Mouse (Mus musculus) heart, embryonic 14.5 days (tissue): Measurements from ENCODE around the gene Agtrap. TPM values are rescaled to one million over a fixed set of nuclear protein-coding genes. Genes with fewer than 3 reads are reported as not detected.
A peak's percentile ranks its signal among the peaks of the same experiment; 100 is the strongest.

ENCODE experiments used
- ATAC-seq: fragments of 200-750 bp; cut with Nextera tagmentation; 2 replicates; pipeline ENCODE4 v1.8.0; 2017; ENCODE audit warnings: low read depth, moderate TSS enrichment; ENCODE audit not compliant: insufficient number of reproducible peaks, insufficient read depth, low FRiP score
- H3K27ac ChIP-seq, 2 experiments: fragments of 200-500 bp in 1 of 2; fragments of 300-500 bp in 1 of 2; sonication (generic) in 1 of 2; replicated peaks in 1 of 2; 2 replicates each; pipeline ENCODE4 v1.5.1; 2012 to 2014; ENCODE audit warnings: low read depth in 2 of 2, low read length in 2 of 2, control low read depth in 1 of 2, mild to moderate bottlenecking in 1 of 2, mixed read lengths in 1 of 2; ENCODE audit not compliant: control insufficient read depth in 1 of 2, insufficient read depth in 1 of 2
- H3K27me3 ChIP-seq: fragments of 300-500 bp; sonication (generic); 2 replicates; pipeline ENCODE4 v1.6.1; 2014; ENCODE audit warnings: mild to moderate bottlenecking, low read length, control low read depth; ENCODE audit not compliant: control insufficient read depth, insufficient read depth
- H3K36me3 ChIP-seq: fragments of 300-500 bp; sonication (generic); 2 replicates; pipeline ENCODE4 v1.6.1; 2014; ENCODE audit warnings: mild to moderate bottlenecking, control low read depth, low read length, mixed read lengths; ENCODE audit not compliant: control insufficient read depth, insufficient read depth
- H3K4me1 ChIP-seq, 2 experiments: fragments of 200-500 bp in 1 of 2; fragments of 300-500 bp in 1 of 2; sonication (generic) in 1 of 2; 2 replicates each; pipeline ENCODE4 v1.6.1; 2012 to 2014; ENCODE audit warnings: low read length in 2 of 2, control low read depth in 1 of 2, mixed read lengths in 1 of 2; ENCODE audit not compliant: control insufficient read depth in 2 of 2, insufficient read depth in 2 of 2
- H3K4me2 ChIP-seq: fragments of 300-500 bp; sonication (generic); 2 replicates; pipeline ENCODE4 v1.6.1; 2014; ENCODE audit warnings: mild to moderate bottlenecking, low read length
- H3K4me3 ChIP-seq, 2 experiments: fragments of 200-500 bp in 1 of 2; fragments of 300-500 bp in 1 of 2; sonication (generic) in 1 of 2; 2 replicates each; pipeline ENCODE4 v1.5.1; 2012 to 2014; ENCODE audit warnings: low read length in 2 of 2, mild to moderate bottlenecking in 2 of 2, control low read depth in 1 of 2, low read depth in 1 of 2, moderate library complexity in 1 of 2; ENCODE audit not compliant: control insufficient read depth in 1 of 2, insufficient read depth in 1 of 2
- H3K9ac ChIP-seq: fragments of 300-500 bp; sonication (generic); 2 replicates; pipeline ENCODE4 v1.6.1; 2014; ENCODE audit warnings: mild to moderate bottlenecking, low read length
- H3K9me3 ChIP-seq: fragments of 300-500 bp; sonication (generic); 2 replicates; pipeline ENCODE4 v1.6.1; 2016; ENCODE audit warnings: low read length, control low read depth; ENCODE audit not compliant: control insufficient read depth
- WGBS: fragments of 180-500 bp; shearing (Covaris S2); extraction: QIAGEN DNeasy Blood & Tissue Kit; methylation state at CpG from one replicate; pipeline ENCODE4 v1.1.7; 2014; 5-methylcytosine and 5-hydroxymethylcytosine counted together
- polyA plus RNA-seq: library from polyadenylated mRNA; unstranded; fragments of >200 nt; fragmentation: Nextera tagmentation; extraction: Ambion mirVana; gene quantifications from 2 replicates; pipeline ENCODE4 v1.2.1, GENCODE M21; 2014

Gene Agtrap
- polyA plus RNA-seq, 1 experiment from 2014 or later, result 19.5 TPM

- no peaks in the 10 kb centered on the region for H3K9me3 ChIP-seq
- peaks cover 4 to 8% of the 10 kb centered on the region in 2 experiments; a peak in 2 of 4 replicates for H3K4me1 ChIP-seq
- H3K9ac ChIP-seq, result peak overlapping the region; percentile 64
- H3K36me3 ChIP-seq, result peaks cover 4% of the 10 kb centered on the region
- ATAC-seq, result no peak
- 0 out of 4 replicates have a peak overlapping the region, but pooled peaks of 1 of the 2 experiments have one; percentile 24 for H3K27ac ChIP-seq
- peak overlapping the region; percentile 34 to 41 for H3K4me3 ChIP-seq
- no peaks in the 10 kb centered on the region for H3K27me3 ChIP-seq
- 42% methylated on average over 17 of the region's 17 CpGs for WGBS
- peak overlapping the region; percentile 71 for H3K4me2 ChIP-seq
Measured at GRCm38 (mm10) chr4:148074521-148075189, 13.2 kb downstream of the Agtrap start.

GRCm38 (mm10) chr4:148071508-148071907 is 16.3 kb downstream of the Agtrap start:
- WGBS, result 64% methylated on average over 5 of the region's 5 CpGs
- no peak for ATAC-seq
- no peak overlapping the region for H3K9ac ChIP-seq

DNA sequence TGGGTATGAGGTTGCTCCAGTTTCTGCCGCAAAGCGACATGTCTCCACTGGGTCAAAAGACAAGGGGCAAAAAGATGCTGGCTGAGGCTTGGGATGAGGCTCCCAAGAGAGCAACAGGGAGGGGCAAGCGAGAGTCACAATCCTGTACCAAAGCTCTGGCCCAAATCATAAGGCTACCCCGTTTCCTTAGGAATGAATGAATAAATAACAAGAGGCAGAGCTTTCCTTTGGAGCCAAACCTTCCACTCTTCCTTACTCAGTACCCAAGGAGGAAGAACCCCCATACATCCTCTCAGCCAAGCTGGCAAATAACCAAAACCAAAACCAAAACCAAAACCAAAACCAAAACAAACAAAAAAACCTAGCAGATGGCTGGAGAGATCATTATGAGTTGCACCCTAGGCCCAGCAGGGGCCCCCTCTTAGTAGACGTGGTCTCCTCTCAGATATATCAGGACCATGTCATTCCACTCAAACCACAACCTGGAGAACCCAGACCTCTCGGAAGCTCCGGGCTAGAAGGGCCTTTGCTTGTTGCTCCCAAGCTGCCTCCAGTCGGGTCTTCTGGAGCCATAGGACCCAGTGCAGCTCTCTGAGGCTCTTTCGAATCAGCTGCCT is 18.1 kb downstream of the Agtrap start:
- Histone ChIP-seq H3K9me3 (no peaks in the 10 kb centered on the region), H3K27ac (no peak overlapping the region), H3K4me3 (no peak overlapping the region), H3K4me1 (peaks cover 9 to 15% of the 10 kb centered on the region in 2 experiments; a peak in 3 of 4 replicates), H3K27me3 (no peaks in the 10 kb centered on the region), H3K9ac (no peak overlapping the region), H3K4me2 (no peak overlapping the region), H3K36me3 (no peaks in the 10 kb centered on the region)
- no peak for ATAC-seq
- 74% methylated on average over 9 of the region's 9 CpGs for WGBS

More at GRCm38 (mm10) chr4:148071508-148071907, 16.3 kb downstream of the Agtrap start:
- Histone ChIP-seq H3K27me3 (no peaks in the 10 kb centered on the region), H3K9me3 (no peaks in the 10 kb centered on the region), H3K4me2 (no peak overlapping the region), H3K4me3 (no peak overlapping the region), H3K27ac (no peak overlapping the region), H3K4me1 (peaks cover 6 to 13% of the 10 kb centered on the region in 2 experiments; a peak in 2 of 4 replicates), H3K36me3 (no peaks in the 10 kb centered on the region)

DNA sequence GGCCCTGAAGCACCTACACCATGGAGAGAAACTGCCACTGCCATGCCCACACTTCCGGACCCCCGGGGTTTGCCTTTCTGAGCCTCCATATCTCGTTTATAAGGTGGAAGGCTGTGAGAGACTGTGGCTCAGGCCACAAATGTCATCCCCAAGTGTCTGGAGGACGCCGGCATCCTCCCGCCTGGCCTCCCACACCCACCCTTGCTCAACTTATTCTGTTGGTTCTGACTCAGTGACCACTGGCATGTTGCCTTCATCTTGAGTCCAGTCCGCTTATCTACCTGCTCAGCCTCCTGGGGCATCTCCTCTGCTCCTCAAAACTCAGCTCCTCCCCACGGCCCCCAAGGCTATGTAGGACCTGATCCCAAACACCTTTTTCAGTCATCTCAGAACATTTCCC is 20.5 kb downstream of the Agtrap start:
- Histone ChIP-seq H3K4me3 (no peak overlapping the region), H3K4me2 (no peak overlapping the region), H3K27ac (no peak overlapping the region), H3K9me3 (no peaks in the 10 kb centered on the region), H3K9ac (no peak overlapping the region), H3K36me3 (no peaks in the 10 kb centered on the region), H3K27me3 (no peaks in the 10 kb centered on the region), H3K4me1 (peaks cover 9 to 15% of the 10 kb centered on the region in 2 experiments; a peak in 3 of 4 replicates)
- no peak for ATAC-seq
- 90% methylated on average over 8 of the region's 8 CpGs for WGBS

GRCm38 (mm10) chr4:148066401-148066744 is 21.5 kb downstream of the Agtrap start:
- no peak for ATAC-seq
- H3K4me1 ChIP-seq, result peaks cover 9 to 15% of the 10 kb centered on the region in 2 experiments; a peak in 3 of 4 replicates
- no peak overlapping the region for H3K9ac ChIP-seq
- H3K27me3 ChIP-seq, result no peaks in the 10 kb centered on the region
- H3K27ac ChIP-seq, result no peak overlapping the region
- H3K4me2 ChIP-seq, result no peak overlapping the region
- H3K36me3 ChIP-seq, result no peaks in the 10 kb centered on the region
- WGBS, result 47% methylated on average over 9 of the region's 9 CpGs
- no peak overlapping the region for H3K4me3 ChIP-seq
- H3K9me3 ChIP-seq, result no peaks in the 10 kb centered on the region

- Histone ChIP-seq H3K9ac (no peak overlapping the region), H3K27me3 (no peaks in the 10 kb centered on the region), H3K9me3 (no peaks in the 10 kb centered on the region), H3K36me3 (no peaks in the 10 kb centered on the region), H3K27ac (no peak overlapping the region), H3K4me3 (no peak overlapping the region), H3K4me1 (peaks cover 9 to 15% of the 10 kb centered on the region in 2 experiments; a peak in 3 of 4 replicates), H3K4me2 (no peak overlapping the region)
- ATAC-seq, result no peak
- 54% methylated on average over 6 of the region's 6 CpGs for WGBS
Measured at GRCm38 (mm10) chr4:148065702-148066400, 22.0 kb downstream of the Agtrap start.

DNA sequence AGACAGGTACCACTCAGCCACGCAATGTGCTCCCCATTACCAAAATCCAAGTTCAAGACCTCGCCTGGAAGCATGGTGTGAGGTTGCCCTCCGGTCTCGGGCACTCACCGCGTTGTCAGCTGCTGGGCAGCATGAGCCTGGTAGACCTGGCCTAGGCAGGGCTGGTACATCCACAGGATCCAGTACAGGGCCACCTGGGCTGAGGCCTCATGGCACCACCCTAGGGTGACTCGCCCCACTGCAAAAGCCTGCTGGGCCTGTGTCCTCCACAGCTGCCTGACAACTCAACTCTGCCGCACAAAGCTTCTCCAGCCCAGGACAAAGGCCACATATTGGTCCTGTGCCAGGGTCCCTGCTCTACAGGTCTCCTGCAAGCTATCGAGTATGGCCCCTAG is 26.7 kb downstream of the Agtrap start:
- Histone ChIP-seq H3K27ac (no peak overlapping the region), H3K36me3 (peaks cover 31% of the 10 kb centered on the region), H3K4me3 (no peak overlapping the region), H3K9ac (no peak overlapping the region), H3K27me3 (no peaks in the 10 kb centered on the region), H3K9me3 (no peaks in the 10 kb centered on the region), H3K4me2 (no peak overlapping the region), H3K4me1 (peaks cover 8 to 12% of the 10 kb centered on the region in 2 experiments; a peak in 2 of 4 replicates)
- 78% methylated on average over 9 of the region's 9 CpGs for WGBS
- no peak for ATAC-seq
